Mouse (Mus musculus) kidney, adult 2 months (tissue): Measurements from ENCODE around the gene Abhd11.

ENCODE experiments used
- CTCF ChIP-seq: fragments of 200-500 bp; conservative IDR thresholded peaks from 2 replicates; pipeline ENCODE4 v1.5.1; 2011; ENCODE audit warnings: low read depth, mild to moderate bottlenecking, control low read depth, low read length, moderate library complexity, mixed read lengths; ENCODE audit not compliant: insufficient read depth, insufficient read length
- POLR2A ChIP-seq: fragments of 200-500 bp; IDR thresholded peaks from one replicate; pipeline ENCODE4 v1.6.1; 2011; ENCODE audit warnings: low read depth, low read length, control low read depth

- TF ChIP-seq POLR2A (no peak), CTCF (no peak)
Measured at GRCm38 (mm10) chr5:134970671-134971070, 38.3 kb upstream of the Abhd11 start.
